Comparison of ENCODE assay signal across 28 mouse cellular contexts in genomic region chr10:47857922-47858321, GRCm38 (mm10).
A peak's percentile ranks its signal among the peaks of the same experiment; 100 is the strongest.
DNase-seq lines count a peak whose midpoint lies in the region; ATAC-seq and TF ChIP-seq lines count a peak whose summit lies in the region.
"Had no signal": no experiment of that assay in that cellular context is flagged by ENCODE, and none has a peak within 500 bp of the region (broad histone marks: within the 10 kb centered on the region; RNA-seq: fewer than 3 reads in every experiment).

No protein-coding gene starts in this region.

- H3K4me2 ChIP-seq in forebrain, postnatal 0 days (ENCODE audit: low read depth): no peak overlapping the region
- H3K4me2 ChIP-seq in forebrain, embryonic 11.5 days (ENCODE audit: low read depth, low read length, severe bottlenecking): no peak overlapping the region
- H3K4me2 ChIP-seq: embryonic facial prominence, embryonic 13.5 days; forebrain, embryonic 13.5 days; heart, embryonic 13.5 days; hindbrain, embryonic 12.5 days; hindbrain, embryonic 15.5 days had no signal

- 70% methylated on average over 2 of the region's 2 CpGs for WGBS in forebrain, postnatal 0 days
- WGBS in forebrain, embryonic 11.5 days: 77% methylated on average over 2 of the region's 2 CpGs

- H3K27ac ChIP-seq in forebrain, postnatal 0 days (ENCODE audit: low read depth, low read length): no peak overlapping the region
- H3K27ac ChIP-seq in forebrain, embryonic 11.5 days (ENCODE audit: low read depth, low read length): no peak overlapping the region
- H3K27ac ChIP-seq: embryonic facial prominence, embryonic 10.5 days; embryonic facial prominence, embryonic 13.5 days; forebrain, embryonic 13.5 days; heart, adult 2 months; heart, embryonic 10.5 days; heart, embryonic 13.5 days; hindbrain, embryonic 12.5 days; hindbrain, embryonic 15.5 days had no signal

- no peak overlapping the region for H3K4me3 ChIP-seq in forebrain, postnatal 0 days (ENCODE audit: low read depth, low read length)
- H3K4me3 ChIP-seq in forebrain, embryonic 11.5 days (ENCODE audit: low read depth, low read length): no peak overlapping the region
- H3K4me3 ChIP-seq: embryonic facial prominence, embryonic 10.5 days; embryonic facial prominence, embryonic 13.5 days; erythroblast, embryonic 14.5 days; forebrain, embryonic 13.5 days; heart, adult 2 months; heart, embryonic 10.5 days; heart, embryonic 13.5 days; hindbrain, embryonic 12.5 days; hindbrain, embryonic 15.5 days had no signal

- H3K36me3 ChIP-seq in forebrain, postnatal 0 days (ENCODE audit: insufficient read depth): no peaks in the 10 kb centered on the region
- H3K36me3 ChIP-seq in forebrain, embryonic 11.5 days (ENCODE audit: control insufficient read depth, insufficient read depth, low read length): no peaks in the 10 kb centered on the region
- H3K36me3 ChIP-seq: embryonic facial prominence, embryonic 10.5 days; embryonic facial prominence, embryonic 13.5 days; heart, embryonic 10.5 days; heart, embryonic 13.5 days; hindbrain, embryonic 12.5 days; hindbrain, embryonic 15.5 days had no signal

- no peak for TF ChIP-seq CTCF in forebrain, postnatal 0 days (IDR thresholded peaks at IDR 0.05; ENCODE audit: low read depth)

- no peak overlapping the region for H3K9ac ChIP-seq in forebrain, postnatal 0 days
- H3K9ac ChIP-seq in forebrain, embryonic 11.5 days (ENCODE audit: low read length): no peak overlapping the region
- H3K9ac ChIP-seq: embryonic facial prominence, embryonic 13.5 days; forebrain, embryonic 13.5 days; heart, embryonic 13.5 days; hindbrain, embryonic 12.5 days; hindbrain, embryonic 15.5 days had no signal

- ATAC-seq in forebrain, postnatal 0 days: no peak
- no peak for ATAC-seq in forebrain, embryonic 11.5 days (replicated peaks; ENCODE audit: low FRiP score)
- ATAC-seq: activated CD4-positive, CD25-positive, alpha-beta regulatory T cell, adult 4 months; forebrain, embryonic 13.5 days; forebrain, embryonic 16.5 days had no signal

- peak; percentile 1 for DNase-seq in forebrain, postnatal 0 days
- DNase-seq in forebrain, embryonic 11.5 days (ENCODE audit: low spot score): no peak
- DNase-seq in layer of hippocampus, adult 9-11 months: peak; percentile 15
- no peak for DNase-seq in layer of hippocampus, postnatal 36 days
- peak; percentile 2 for DNase-seq in right cerebral cortex, adult 18-20 months
- DNase-seq in right cerebral cortex, postnatal 14 days: no peak
- no peak for DNase-seq in heart, postnatal 4 days
- DNase-seq: adrenal gland, adult 8-10 months; adrenal gland, postnatal 25 days; cerebellum, adult 11 months; cerebellum, adult 2 months; cerebellum, adult 9-11 months; cerebellum, postnatal 25 days; embryo, embryonic 11 days; gastrocnemius, postnatal 10 days; gastrocnemius, postnatal 36 days; heart, adult 2 months; heart, postnatal 14 days had no signal

- no peaks in the 10 kb centered on the region for H3K27me3 ChIP-seq in forebrain, postnatal 0 days (ENCODE audit: insufficient read depth, low read length)
- no peaks in the 10 kb centered on the region for H3K27me3 ChIP-seq in forebrain, embryonic 11.5 days (ENCODE audit: control insufficient read depth, insufficient read depth, low read length)
- H3K27me3 ChIP-seq: embryonic facial prominence, embryonic 13.5 days; forebrain, embryonic 13.5 days; heart, embryonic 13.5 days; hindbrain, embryonic 12.5 days; hindbrain, embryonic 15.5 days had no signal

- no peaks in the 10 kb centered on the region for H3K4me1 ChIP-seq in forebrain, postnatal 0 days (ENCODE audit: insufficient read depth)
- H3K4me1 ChIP-seq in forebrain, embryonic 11.5 days (replicated peaks; ENCODE audit: control insufficient read depth, insufficient read depth, low read length): no peaks in the 10 kb centered on the region
- H3K4me1 ChIP-seq: embryonic facial prominence, embryonic 10.5 days; embryonic facial prominence, embryonic 13.5 days; forebrain, embryonic 13.5 days; heart, embryonic 10.5 days; heart, embryonic 13.5 days; hindbrain, embryonic 12.5 days; hindbrain, embryonic 15.5 days had no signal

- no peaks in the 10 kb centered on the region for H3K9me3 ChIP-seq in forebrain, postnatal 0 days (ENCODE audit: low read length)
- H3K9me3 ChIP-seq in forebrain, embryonic 11.5 days (ENCODE audit: control insufficient read depth, low read length): no peaks in the 10 kb centered on the region
- H3K9me3 ChIP-seq: embryonic facial prominence, embryonic 10.5 days; embryonic facial prominence, embryonic 13.5 days; forebrain, embryonic 13.5 days; heart, embryonic 10.5 days; heart, embryonic 13.5 days; hindbrain, embryonic 12.5 days; hindbrain, embryonic 15.5 days had no signal

Comparison
In these comparisons a context has a peak if more than half of its experiments do, and no peak if none do; other contexts are left out.
1. DNase-seq: peak in forebrain, postnatal 0 days (single experiment), layer of hippocampus, adult 9-11 months (single experiment) and right cerebral cortex, adult 18-20 months (single experiment); none in forebrain, embryonic 11.5 days (single experiment), layer of hippocampus, postnatal 36 days (0 of 2), right cerebral cortex, postnatal 14 days (single experiment) and heart, postnatal 4 days (single experiment).